Mouse (Mus musculus) intestine, embryonic 14.5 days (tissue): ENCODE data around the gene Rxfp2. TPM values are rescaled to one million over a fixed set of nuclear protein-coding genes. Genes with fewer than 3 reads are reported as not detected.

Source experiments
- ATAC-seq: fragments of 200-750 bp; cut with Nextera tagmentation; replicated peaks from 2 replicates; pipeline ENCODE4 v1.8.0; 2017; ENCODE audit warnings: low read depth, moderate number of reproducible peaks, moderate TSS enrichment, moderate library complexity; ENCODE audit not compliant: low FRiP score, low TSS enrichment
- DNase-seq: peaks from one replicate; pipeline ENCODE4 v3.0.0-alpha.2; 2018; ENCODE audit warnings: low spot score
- H3K27ac ChIP-seq: fragments of 300-500 bp; sonication (generic); 2 replicates; pipeline ENCODE4 v1.5.1; 2014; ENCODE audit warnings: low read depth, mild to moderate bottlenecking, control low read depth
- H3K27me3 ChIP-seq: fragments of 300-500 bp; sonication (generic); replicated peaks from 2 replicates; pipeline ENCODE4 v1.6.1; 2014; ENCODE audit warnings: low read length, control low read depth; ENCODE audit not compliant: control insufficient read depth, insufficient read depth
- H3K36me3 ChIP-seq: fragments of 300-500 bp; sonication (generic); 2 replicates; pipeline ENCODE4 v1.6.1; 2014; ENCODE audit warnings: low read length, control low read depth; ENCODE audit not compliant: control insufficient read depth, insufficient read depth
- H3K4me1 ChIP-seq: fragments of 300-500 bp; sonication (generic); replicated peaks from 2 replicates; pipeline ENCODE4 v1.6.1; 2014; ENCODE audit warnings: low read length, control low read depth, mixed read lengths; ENCODE audit not compliant: control insufficient read depth, insufficient read depth
- H3K4me2 ChIP-seq: fragments of 300-500 bp; sonication (generic); 2 replicates; pipeline ENCODE4 v1.6.1; 2014; ENCODE audit warnings: low read length
- H3K4me3 ChIP-seq: fragments of 300-500 bp; sonication (generic); 2 replicates; pipeline ENCODE4 v1.5.1; 2014; ENCODE audit warnings: low read depth, low read length, control low read depth, mixed read lengths
- H3K9ac ChIP-seq: fragments of 300-500 bp; sonication (generic); 2 replicates; pipeline ENCODE4 v1.6.1; 2014; ENCODE audit warnings: mild to moderate bottlenecking, low read length
- H3K9me3 ChIP-seq: fragments of 300-500 bp; sonication (generic); 2 replicates; pipeline ENCODE4 v1.6.1; 2016; ENCODE audit warnings: low read length, control low read depth; ENCODE audit not compliant: control insufficient read depth
- WGBS: fragments of 180-500 bp; shearing (Covaris S2); extraction: QIAGEN DNeasy Blood & Tissue Kit; methylation state at CpG from one replicate; pipeline ENCODE4 v1.1.7; 2014; 5-methylcytosine and 5-hydroxymethylcytosine counted together
- polyA plus RNA-seq: library from polyadenylated mRNA; unstranded; fragments of >200 nt; fragmentation: Nextera tagmentation; extraction: Ambion mirVana; gene quantifications from 2 replicates; pipeline ENCODE4 v1.2.1, GENCODE M21; 2014

Gene Rxfp2
- polyA plus RNA-seq, 1 experiment from 2014 or later, result 0.35 TPM

GRCm38 (mm10) chr5:150070086-150070485, 51.6 kb downstream of the Rxfp2 start:
- Histone ChIP-seq H3K36me3 (no peaks in the 10 kb centered on the region), H3K9me3 (no peaks in the 10 kb centered on the region), H3K9ac (no peak overlapping the region), H3K27ac (no peak overlapping the region), H3K4me1 (no peaks in the 10 kb centered on the region), H3K27me3 (no peaks in the 10 kb centered on the region), H3K4me3 (no peak overlapping the region), H3K4me2 (no peak overlapping the region)
- DNase-seq, result peak; percentile 52
- WGBS, result 18% methylated on average over 10 of the region's 10 CpGs
- ATAC-seq, result no peak

- no peak for ATAC-seq
- Histone ChIP-seq H3K9ac (no peak overlapping the region), H3K27me3 (no peaks in the 10 kb centered on the region), H3K4me3 (no peak overlapping the region), H3K9me3 (no peaks in the 10 kb centered on the region), H3K4me1 (no peaks in the 10 kb centered on the region), H3K27ac (no peak overlapping the region), H3K4me2 (no peak overlapping the region), H3K36me3 (no peaks in the 10 kb centered on the region)
- DNase-seq, result no peak
Measured at GRCm38 (mm10) chr5:150071738-150072137, 53.3 kb downstream of the Rxfp2 start.

- ATAC-seq, result peak; percentile 78; the same call in 1 of the 2 replicates
- H3K9me3 ChIP-seq, result 0 out of 2 replicates have a peak, but pooled peaks cover 2% of the 10 kb centered on the region
- H3K4me3 ChIP-seq, result no peak overlapping the region
- H3K27ac ChIP-seq, result no peak overlapping the region
- H3K27me3 ChIP-seq, result no peaks in the 10 kb centered on the region
- peak overlapping the region; percentile 23 for H3K4me2 ChIP-seq
- H3K36me3 ChIP-seq, result no peaks in the 10 kb centered on the region
- H3K4me1 ChIP-seq, result 0 out of 2 replicates have a peak, but pooled peaks cover 5% of the 10 kb centered on the region
- WGBS, result 26% methylated on average over 12 of the region's 12 CpGs
- H3K9ac ChIP-seq, result no peak overlapping the region
- DNase-seq, result peak; percentile 53
Measured at GRCm38 (mm10) chr5:150079866-150080797, 61.7 kb downstream of the Rxfp2 start.

GRCm38 (mm10) chr5:150082696-150083095, 64.2 kb downstream of the Rxfp2 start:
- no peak overlapping the region for H3K9ac ChIP-seq
- WGBS, result 80% methylated on average over 14 of the region's 14 CpGs
- no peak overlapping the region for H3K27ac ChIP-seq
- no peak overlapping the region for H3K4me3 ChIP-seq
- ATAC-seq, result no peak
- H3K4me2 ChIP-seq, result no peak overlapping the region
- H3K9me3 ChIP-seq, result 0 out of 2 replicates have a peak, but pooled peaks cover 2% of the 10 kb centered on the region
- no peak for DNase-seq
- H3K27me3 ChIP-seq, result no peaks in the 10 kb centered on the region
- 0 out of 2 replicates have a peak, but pooled peaks cover 5% of the 10 kb centered on the region for H3K4me1 ChIP-seq
- H3K36me3 ChIP-seq, result no peaks in the 10 kb centered on the region

- H3K9me3 ChIP-seq, result 0 out of 2 replicates have a peak, but pooled peaks cover 2% of the 10 kb centered on the region
- 0 out of 2 replicates have a peak, but pooled peaks cover 5% of the 10 kb centered on the region for H3K4me1 ChIP-seq
- 59% methylated on average over 5 of the region's 5 CpGs for WGBS
- H3K36me3 ChIP-seq, result no peaks in the 10 kb centered on the region
- no peak; the same call in 1 of the 2 replicates for ATAC-seq
- no peak overlapping the region for H3K4me2 ChIP-seq
- no peak overlapping the region for H3K27ac ChIP-seq
- H3K27me3 ChIP-seq, result no peaks in the 10 kb centered on the region
- DNase-seq, result no peak
- H3K9ac ChIP-seq, result no peak overlapping the region
- no peak overlapping the region for H3K4me3 ChIP-seq
Measured at GRCm38 (mm10) chr5:150083190-150083589, 64.7 kb downstream of the Rxfp2 start.

- no peak overlapping the region for H3K4me2 ChIP-seq
Measured at GRCm38 (mm10) chr5:150097620-150098019, 79.1 kb downstream of the Rxfp2 start.

GRCm38 (mm10) chr5:150098754-150099153, 80.3 kb downstream of the Rxfp2 start:
- Histone ChIP-seq H3K36me3 (no peaks in the 10 kb centered on the region), H3K27me3 (no peaks in the 10 kb centered on the region), H3K9ac (no peak overlapping the region), H3K27ac (no peak overlapping the region), H3K4me1 (no peaks in the 10 kb centered on the region), H3K4me2 (no peak overlapping the region), H3K9me3 (no peaks in the 10 kb centered on the region), H3K4me3 (no peak overlapping the region)
- ATAC-seq, result no peak
- no peak for DNase-seq
- 92% methylated on average over 12 of the region's 12 CpGs for WGBS

More at GRCm38 (mm10) chr5:150097620-150098019, 79.1 kb downstream of the Rxfp2 start:
- 5% methylated on average over 6 of the region's 6 CpGs for WGBS
- ATAC-seq, result 0 out of 2 replicates have a peak, but pooled peaks have one; percentile 40
- no peaks in the 10 kb centered on the region for H3K4me1 ChIP-seq
- no peaks in the 10 kb centered on the region for H3K36me3 ChIP-seq
- no peak overlapping the region for H3K27ac ChIP-seq
- H3K9me3 ChIP-seq, result no peaks in the 10 kb centered on the region
- peak; percentile 75 for DNase-seq
- H3K27me3 ChIP-seq, result no peaks in the 10 kb centered on the region
- H3K4me3 ChIP-seq, result no peak overlapping the region
- H3K9ac ChIP-seq, result no peak overlapping the region

- Histone ChIP-seq H3K9ac (no peak overlapping the region), H3K9me3 (no peaks in the 10 kb centered on the region), H3K27me3 (no peaks in the 10 kb centered on the region), H3K4me3 (no peak overlapping the region), H3K27ac (no peak overlapping the region), H3K4me1 (no peaks in the 10 kb centered on the region), H3K4me2 (no peak overlapping the region), H3K36me3 (no peaks in the 10 kb centered on the region)
- ATAC-seq (no peak), DNase-seq (no peak)
- 89% methylated on average over 11 of the region's 11 CpGs for WGBS
Measured at GRCm38 (mm10) chr5:150101789-150102188, 83.3 kb downstream of the Rxfp2 start.
